8 mouse cellular contexts compared by ENCODE assay signal in genomic region chr2:37703230-37703954, GRCm38 (mm10). TPM values are rescaled to one million over a fixed set of nuclear protein-coding genes. Genes with fewer than 3 reads are reported as not detected.
A peak's percentile ranks its signal among the peaks of the same experiment; 100 is the strongest.
DNase-seq lines count a peak whose midpoint lies in the region; ATAC-seq lines count a peak whose summit lies in the region.

Gene Strbp, minus strand, starts transcription at chr2:37703859.

- 0 out of 2 replicates have a peak, but pooled peaks cover 4% of the 10 kb centered on the region for H3K4me1 ChIP-seq in embryonic facial prominence, embryonic 11.5 days (ENCODE audit: control insufficient read depth, insufficient read depth, low read length)
- H3K4me1 ChIP-seq in limb, embryonic 10.5 days: peaks cover 21% of the 10 kb centered on the region
- peaks cover 23% of the 10 kb centered on the region for H3K4me1 ChIP-seq in midbrain, embryonic 12.5 days

- no peaks in the 10 kb centered on the region for H3K9me3 ChIP-seq in embryonic facial prominence, embryonic 11.5 days (replicated peaks; ENCODE audit: control insufficient read depth, low read length)
- no peaks in the 10 kb centered on the region for H3K9me3 ChIP-seq in limb, embryonic 10.5 days (replicated peaks)
- no peaks in the 10 kb centered on the region for H3K9me3 ChIP-seq in midbrain, embryonic 12.5 days

- ATAC-seq in embryonic facial prominence, embryonic 11.5 days (replicated peaks; ENCODE audit: insufficient number of reproducible peaks, low FRiP score, low TSS enrichment, low read depth): peak; percentile 91
- peak; percentile 93 for ATAC-seq in midbrain, embryonic 12.5 days (ENCODE audit: low FRiP score, low read depth)

- H3K36me3 ChIP-seq in embryonic facial prominence, embryonic 11.5 days (replicated peaks; ENCODE audit: control insufficient read depth, insufficient read depth, low read depth, low read length): no peaks in the 10 kb centered on the region
- peaks cover 5% of the 10 kb centered on the region for H3K36me3 ChIP-seq in limb, embryonic 10.5 days
- H3K36me3 ChIP-seq in midbrain, embryonic 12.5 days: no peaks in the 10 kb centered on the region

- H3K4me2 ChIP-seq in embryonic facial prominence, embryonic 11.5 days (ENCODE audit: low read depth, low read length): peak within 1 kb of the TSS; percentile 88
- H3K4me2 ChIP-seq in midbrain, embryonic 12.5 days (replicated peaks): peak within 1 kb of the TSS; percentile 88

- peak within 1 kb of the TSS; percentile 89 for H3K4me3 ChIP-seq in embryonic facial prominence, embryonic 11.5 days (ENCODE audit: low read depth, low read length)
- peak within 1 kb of the TSS; percentile 91 for H3K4me3 ChIP-seq in limb, embryonic 10.5 days
- H3K4me3 ChIP-seq in midbrain, embryonic 12.5 days: peak within 1 kb of the TSS; percentile 67

- WGBS in embryonic facial prominence, embryonic 11.5 days: under 1% methylated on average over 89 of the region's 98 CpGs
- 4% methylated on average over 97 of the region's 98 CpGs for WGBS in limb, embryonic 10.5 days
- WGBS in midbrain, embryonic 12.5 days: under 1% methylated on average over 95 of the region's 98 CpGs

- peak within 1 kb of the TSS; percentile 94 for H3K9ac ChIP-seq in embryonic facial prominence, embryonic 11.5 days (replicated peaks; ENCODE audit: low read length)
- peak within 1 kb of the TSS; percentile 92 for H3K9ac ChIP-seq in midbrain, embryonic 12.5 days (replicated peaks)

- H3K27ac ChIP-seq in embryonic facial prominence, embryonic 11.5 days (replicated peaks; ENCODE audit: low read depth, low read length): peak within 1 kb of the TSS; percentile 6; the same call in 1 of the 2 replicates
- peak within 1 kb of the TSS; percentile 96 for H3K27ac ChIP-seq in limb, embryonic 10.5 days
- peak within 1 kb of the TSS; percentile 90 for H3K27ac ChIP-seq in midbrain, embryonic 12.5 days (replicated peaks)

- H3K27me3 ChIP-seq in embryonic facial prominence, embryonic 11.5 days (ENCODE audit: control insufficient read depth, insufficient read depth, low read length): no peaks in the 10 kb centered on the region
- peaks cover 18% of the 10 kb centered on the region for H3K27me3 ChIP-seq in limb, embryonic 10.5 days (ENCODE audit: low read depth, poor library complexity, severe bottlenecking)
- peaks cover 14% of the 10 kb centered on the region for H3K27me3 ChIP-seq in midbrain, embryonic 12.5 days

- DNase-seq in 3134 (ENCODE audit: extremely low read depth, insufficient read length, low spot score): peak; percentile 82
- peak; percentile 97 for DNase-seq in adrenal gland, postnatal 25 days
- DNase-seq in embryonic facial prominence, embryonic 11.5 days (ENCODE audit: low spot score): peak; percentile 96
- peak; percentile 99 for DNase-seq in heart, adult 11 months
- DNase-seq in kidney, adult 11 months: peak; percentile 94
- peak; percentile 97 for DNase-seq in limb, embryonic 10.5 days (ENCODE audit: low spot score)
- DNase-seq in skeletal muscle tissue, adult 2 months (ENCODE audit: low read depth, low spot score): peak; percentile 87

RNA-seq across cellular contexts. Expression of gene Strbp, which starts in this region (rescaled TPM):
- total RNA-seq in adrenal gland, postnatal 25 days (2021): 79.1 and 91.4 TPM in 2 replicates
- polyA plus RNA-seq in embryonic facial prominence, embryonic 11.5 days (2014; fragmentation: Nextera tagmentation; extraction: Ambion mirVana): 63.7 and 68.8 TPM in 2 replicates
- 42.3 and 45.5 TPM in 2 replicates for polyA plus RNA-seq in limb, embryonic 10.5 days (2016; fragmentation: Nextera tagmentation; extraction: Ambion mirVana)
- 106 and 117 TPM in 2 replicates for polyA plus RNA-seq in midbrain, embryonic 12.5 days (2016; fragmentation: Nextera tagmentation; extraction: Ambion mirVana)

Comparison
In these comparisons a context has a peak if more than half of its experiments do, and no peak if none do; other contexts are left out.
1. Peak in every context shown above with its lines: DNase-seq, ATAC-seq, H3K4me3 ChIP-seq and H3K27ac ChIP-seq.
2. H3K27ac ChIP-seq: peak in every context shown above with its lines; median percentile 96 in limb, embryonic 10.5 days; 90 in midbrain, embryonic 12.5 days; 6 in embryonic facial prominence, embryonic 11.5 days.